Mouse (Mus musculus) ES-E14 (cell line): Measurements from ENCODE around the gene Polr2l.

Experiments
- CHD2 ChIP-seq: IDR thresholded peaks from 2 replicates; pipeline ENCODE4 v1.6.1; 2014; ENCODE audit warnings: mild to moderate bottlenecking, low read depth, low read length, inconsistent platforms
- HCFC1 ChIP-seq: IDR thresholded peaks from 2 replicates; pipeline ENCODE4 v1.6.1; 2012; ENCODE audit warnings: low read length, inconsistent platforms, borderline replicate concordance; ENCODE audit not compliant: insufficient read depth
- MAFK ChIP-seq: IDR thresholded peaks from 2 replicates; pipeline ENCODE4 v1.6.1; 2014; ENCODE audit warnings: mild to moderate bottlenecking, low read depth, low read length, inconsistent platforms; ENCODE audit not compliant: insufficient read depth
- ZC3H11A ChIP-seq: IDR thresholded peaks from 2 replicates; pipeline ENCODE4 v1.6.1; 2012; ENCODE audit warnings: low read depth, mild to moderate bottlenecking, inconsistent platforms, low read length, borderline replicate concordance
- ZNF384 ChIP-seq: IDR thresholded peaks from 2 replicates; pipeline ENCODE4 v1.6.1; 2012; ENCODE audit warnings: low read depth, low read length, inconsistent platforms

GRCm38 (mm10) chr7:141438201-141438968 is 36.5 kb downstream of the Polr2l start:
- TF ChIP-seq CHD2 (no peak), ZNF384 (no peak), HCFC1 (no peak), ZC3H11A (no peak), MAFK (no peak)
